Mouse (Mus musculus) megakaryocyte, embryonic 14.5 days (primary cell): ENCODE data around the gene Pdilt.

Experiments
- FLI1 ChIP-seq: IDR thresholded peaks from 2 replicates; pipeline ENCODE4 v1.6.1; 2012; ENCODE audit warnings: low read length, inconsistent platforms, mixed read lengths
- GATA1 ChIP-seq: IDR thresholded peaks from 3 replicates; pipeline ENCODE4 v1.6.1; 2012; ENCODE audit warnings: mixed read lengths, low read length, inconsistent platforms, borderline replicate concordance

- TF ChIP-seq FLI1 (no peak), GATA1 (no peak)
Measured at GRCm38 (mm10) chr7:119521816-119522215, 1.5 kb downstream of the Pdilt start.
